Mouse (Mus musculus): ENCODE results near the gene Kcnq2. TPM values are rescaled to one million over a fixed set of nuclear protein-coding genes. Genes with fewer than 3 reads are reported as not detected.

The Kcnq2 gene
- polyA plus RNA-seq, 1 experiment from 2014 or later: 62.5 TPM

DNA sequence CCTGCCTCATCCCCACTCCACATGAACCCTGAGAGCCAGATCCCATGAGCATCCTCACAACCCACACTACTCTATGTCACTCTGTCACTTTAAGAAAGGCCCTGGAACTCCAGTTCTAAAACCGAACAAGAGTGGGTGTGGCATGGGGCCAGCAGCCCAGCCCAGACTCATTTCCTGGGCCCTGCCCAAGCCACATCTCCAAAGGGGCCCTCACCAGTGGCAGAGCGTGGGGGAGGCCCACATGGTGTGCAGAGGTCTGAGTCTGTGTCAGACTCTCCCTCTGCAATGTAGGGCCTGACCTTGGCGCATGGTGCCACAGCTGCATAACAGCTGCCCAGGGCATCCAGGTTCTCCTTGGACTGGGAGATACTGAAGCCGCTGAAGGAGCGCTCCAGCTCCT, 54.2 kb downstream of the Kcnq2 start:
- H3K4me1 ChIP-seq: no peaks in the 10 kb centered on the region
- no peaks in the 10 kb centered on the region for H3K27me3 ChIP-seq (replicated peaks)
- 68% methylated on average over 5 of the region's 5 CpGs for WGBS

GRCm38 (mm10) chr2:181079518-181079917, 55.6 kb downstream of the Kcnq2 start:
- no peak for ATAC-seq (replicated peaks)
- 89% methylated on average over 2 of the region's 2 CpGs for WGBS
- peaks cover 15% of the 10 kb centered on the region; the same call in 1 of the 2 replicates for H3K36me3 ChIP-seq (replicated peaks)
- no peak overlapping the region for H3K4me2 ChIP-seq
- no peak overlapping the region for H3K4me3 ChIP-seq
- no peaks in the 10 kb centered on the region for H3K9me3 ChIP-seq
- H3K4me1 ChIP-seq: no peaks in the 10 kb centered on the region
- no peak overlapping the region for H3K9ac ChIP-seq
- H3K27me3 ChIP-seq (replicated peaks): no peaks in the 10 kb centered on the region
- H3K27ac ChIP-seq: no peak overlapping the region

More for the DNA sequence above, 54.2 kb downstream of the Kcnq2 start:
- no peaks in the 10 kb centered on the region for H3K9me3 ChIP-seq
- no peak overlapping the region for H3K27ac ChIP-seq
- no peak overlapping the region for H3K4me2 ChIP-seq
- no peak overlapping the region for H3K9ac ChIP-seq
- peaks cover 15% of the 10 kb centered on the region; the same call in 1 of the 2 replicates for H3K36me3 ChIP-seq (replicated peaks)
- no peak overlapping the region for H3K4me3 ChIP-seq
- no peak for ATAC-seq (replicated peaks)

- 86% methylated on average over 2 of the region's 2 CpGs for WGBS
- Histone ChIP-seq H3K4me2 (no peak overlapping the region), H3K9ac (no peak overlapping the region), H3K9me3 (no peaks in the 10 kb centered on the region), H3K27ac (no peak overlapping the region), H3K27me3 (replicated peaks) (no peaks in the 10 kb centered on the region), H3K36me3 (replicated peaks) (peaks cover 15% of the 10 kb centered on the region; the same call in 1 of the 2 replicates), H3K4me1 (no peaks in the 10 kb centered on the region), H3K4me3 (no peak overlapping the region)
- no peak for ATAC-seq (replicated peaks)
Measured at GRCm38 (mm10) chr2:181078908-181079307, 56.2 kb downstream of the Kcnq2 start.

GRCm38 (mm10) chr2:181075501-181075900, 59.6 kb downstream of the Kcnq2 start:
- H3K27ac ChIP-seq: no peak overlapping the region
- H3K9ac ChIP-seq: no peak overlapping the region
- 85% methylated on average over 12 of the region's 12 CpGs for WGBS
- no peak overlapping the region for H3K4me3 ChIP-seq
- peaks cover 2% of the 10 kb centered on the region; the same call in 1 of the 2 replicates for H3K4me1 ChIP-seq
- H3K36me3 ChIP-seq (replicated peaks): no peaks in the 10 kb centered on the region
- H3K9me3 ChIP-seq: no peaks in the 10 kb centered on the region
- no peak overlapping the region for H3K4me2 ChIP-seq
- no peak for ATAC-seq (replicated peaks)
- no peaks in the 10 kb centered on the region for H3K27me3 ChIP-seq (replicated peaks)

- 0% methylated on average over 1 of the region's 1 CpGs for whole genome bisulfite sequencing
- H3K36me3 ChIP-seq (replicated peaks): no peaks in the 10 kb centered on the region
- no peak overlapping the region for H3K27ac ChIP-seq
- H3K9ac ChIP-seq: no peak overlapping the region
- H3K4me2 ChIP-seq: no peak overlapping the region
- no peaks in the 10 kb centered on the region for H3K27me3 ChIP-seq (replicated peaks)
- peak; percentile 56; the same call in 1 of the 2 replicates for ATAC-seq (replicated peaks)
- H3K4me1 ChIP-seq: peaks cover 2% of the 10 kb centered on the region; the same call in 1 of the 2 replicates
- H3K9me3 ChIP-seq: no peaks in the 10 kb centered on the region
- no peak overlapping the region for H3K4me3 ChIP-seq
Measured at GRCm38 (mm10) chr2:181072403-181072714, 62.7 kb downstream of the Kcnq2 start.

DNA sequence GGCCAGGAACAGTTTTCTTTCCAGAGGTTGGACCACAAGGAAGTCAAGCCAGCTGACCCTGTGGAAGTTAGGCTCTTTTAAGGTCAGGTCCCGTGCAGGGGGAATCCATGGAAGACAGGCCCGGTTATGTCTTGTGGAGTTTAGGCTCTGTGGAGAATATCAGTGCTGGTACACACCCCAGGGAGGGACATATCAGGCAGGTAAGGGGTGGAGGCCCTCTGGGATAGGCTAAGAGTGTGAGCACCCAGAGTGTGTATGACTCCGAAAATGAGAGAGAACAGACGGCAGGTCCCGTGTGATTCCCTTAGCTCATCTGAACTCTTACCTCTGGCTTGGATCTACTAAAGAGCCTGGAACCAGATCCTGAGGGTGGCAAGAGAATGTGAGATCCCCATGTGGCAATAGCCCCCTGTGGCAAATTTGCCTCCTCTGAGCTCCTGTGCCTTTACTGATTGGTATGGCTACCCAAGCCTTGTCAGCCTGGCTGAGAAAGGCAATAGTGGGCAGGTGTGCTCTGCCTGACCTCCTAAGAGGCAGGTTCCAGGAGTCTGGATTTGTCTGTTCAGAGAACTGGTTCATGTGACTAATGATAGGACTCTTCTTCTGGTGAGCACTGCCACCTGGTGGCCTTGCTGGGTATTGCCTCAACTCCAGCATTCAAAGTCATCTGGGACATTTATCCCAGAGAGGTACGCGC, 63.2 kb downstream of the Kcnq2 start:
- no peak overlapping the region for H3K9ac ChIP-seq
- no peaks in the 10 kb centered on the region for H3K36me3 ChIP-seq (replicated peaks)
- peak; percentile 72 for ATAC-seq (replicated peaks)
- WGBS: 51% methylated on average over 7 of the region's 7 CpGs
- no peaks in the 10 kb centered on the region for H3K9me3 ChIP-seq
- no peak overlapping the region for H3K27ac ChIP-seq
- no peaks in the 10 kb centered on the region for H3K27me3 ChIP-seq (replicated peaks)
- no peak overlapping the region for H3K4me2 ChIP-seq
- no peak overlapping the region for H3K4me3 ChIP-seq
- peaks cover 2% of the 10 kb centered on the region; the same call in 1 of the 2 replicates for H3K4me1 ChIP-seq

- H3K4me1 ChIP-seq: peaks cover 2% of the 10 kb centered on the region; the same call in 1 of the 2 replicates
- H3K9ac ChIP-seq: no peak overlapping the region
- H3K27me3 ChIP-seq (replicated peaks): no peaks in the 10 kb centered on the region
- H3K4me3 ChIP-seq: no peak overlapping the region
- no peak for ATAC-seq (replicated peaks)
- no peaks in the 10 kb centered on the region for H3K9me3 ChIP-seq
- H3K27ac ChIP-seq: no peak overlapping the region
- WGBS: 52% methylated on average over 7 of the region's 7 CpGs
- no peaks in the 10 kb centered on the region for H3K36me3 ChIP-seq (replicated peaks)
- no peak overlapping the region for H3K4me2 ChIP-seq
Measured at GRCm38 (mm10) chr2:181070136-181070535, 65.0 kb downstream of the Kcnq2 start.

- Histone ChIP-seq H3K9me3 (no peaks in the 10 kb centered on the region), H3K9ac (no peak overlapping the region)
Measured at GRCm38 (mm10) chr2:181068499-181068898, 66.6 kb downstream of the Kcnq2 start.

GRCm38 (mm10) chr2:181065827-181066226, 69.3 kb downstream of the Kcnq2 start:
- Histone ChIP-seq H3K9ac (no peak overlapping the region), H3K9me3 (no peaks in the 10 kb centered on the region), H3K4me1 (no peaks in the 10 kb centered on the region), H3K36me3 (replicated peaks) (no peaks in the 10 kb centered on the region), H3K4me2 (no peak overlapping the region), H3K27me3 (replicated peaks) (no peaks in the 10 kb centered on the region), H3K4me3 (no peak overlapping the region), H3K27ac (no peak overlapping the region)
- WGBS: 66% methylated on average over 4 of the region's 4 CpGs
- no peak for ATAC-seq (replicated peaks)

More at GRCm38 (mm10) chr2:181068499-181068898, 66.6 kb downstream of the Kcnq2 start:
- Histone ChIP-seq H3K36me3 (replicated peaks) (no peaks in the 10 kb centered on the region), H3K27ac (no peak overlapping the region), H3K27me3 (replicated peaks) (no peaks in the 10 kb centered on the region), H3K4me3 (no peak overlapping the region), H3K4me2 (no peak overlapping the region), H3K4me1 (peaks cover 2% of the 10 kb centered on the region; the same call in 1 of the 2 replicates)
- WGBS: 68% methylated on average over 5 of the region's 5 CpGs
- ATAC-seq (replicated peaks): no peak

- Histone ChIP-seq H3K36me3 (replicated peaks) (no peaks in the 10 kb centered on the region), H3K4me2 (no peak overlapping the region), H3K27me3 (replicated peaks) (no peaks in the 10 kb centered on the region), H3K9me3 (no peaks in the 10 kb centered on the region), H3K4me3 (no peak overlapping the region), H3K27ac (no peak overlapping the region), H3K4me1 (peaks cover 23% of the 10 kb centered on the region), H3K9ac (no peak overlapping the region)
- WGBS: 14% methylated on average over 5 of the region's 5 CpGs
- peak; percentile 62; the same call in 1 of the 2 replicates for ATAC-seq (replicated peaks)
Measured at GRCm38 (mm10) chr2:181060127-181060526, 75.0 kb downstream of the Kcnq2 start.

DNA sequence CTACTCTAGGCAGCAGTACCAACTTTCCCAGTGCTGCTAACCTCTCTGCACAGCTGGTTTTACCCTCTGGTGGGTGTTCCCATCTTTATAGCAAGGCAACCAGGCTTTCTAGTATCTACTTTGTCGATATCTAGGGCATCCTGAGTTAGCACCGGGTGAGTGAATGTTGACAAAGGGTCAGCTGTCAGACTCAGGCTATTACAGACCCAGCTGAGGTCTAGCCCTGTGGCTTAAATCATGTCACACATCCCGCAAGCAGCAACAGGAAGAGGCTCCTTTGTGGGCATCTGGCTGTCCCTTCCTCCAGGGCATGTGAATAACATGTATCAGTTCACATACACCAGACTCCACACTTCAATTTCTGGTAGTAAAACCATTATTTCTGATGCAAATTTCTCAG, 76.9 kb downstream of the Kcnq2 start:
- no peaks in the 10 kb centered on the region for H3K9me3 ChIP-seq
- peak overlapping the region; percentile 58 for H3K27ac ChIP-seq
- no peaks in the 10 kb centered on the region for H3K27me3 ChIP-seq (replicated peaks)
- no peak for ATAC-seq (replicated peaks)
- no peak overlapping the region for H3K4me2 ChIP-seq
- H3K36me3 ChIP-seq (replicated peaks): no peaks in the 10 kb centered on the region
- no peak overlapping the region for H3K4me3 ChIP-seq
- H3K9ac ChIP-seq: no peak overlapping the region
- 48% methylated on average over 3 of the region's 3 CpGs for WGBS
- H3K4me1 ChIP-seq: peaks cover 23% of the 10 kb centered on the region

- no peaks in the 10 kb centered on the region for H3K36me3 ChIP-seq (replicated peaks)
- no peak overlapping the region for H3K9ac ChIP-seq
- no peaks in the 10 kb centered on the region for H3K9me3 ChIP-seq
- H3K4me3 ChIP-seq: no peak overlapping the region
- ATAC-seq (replicated peaks): peak; percentile 75
- no peaks in the 10 kb centered on the region for H3K27me3 ChIP-seq (replicated peaks)
- H3K27ac ChIP-seq: peak overlapping the region; percentile 58
- no peak overlapping the region for H3K4me2 ChIP-seq
- H3K4me1 ChIP-seq: peaks cover 23% of the 10 kb centered on the region
- 24% methylated on average over 8 of the region's 8 CpGs for WGBS
Measured at GRCm38 (mm10) chr2:181057341-181057740, 77.8 kb downstream of the Kcnq2 start.

GRCm38 (mm10) chr2:181052171-181052570, 82.9 kb downstream of the Kcnq2 start:
- 79% methylated on average over 1 of the region's 1 CpGs for WGBS
- no peaks in the 10 kb centered on the region for H3K27me3 ChIP-seq (replicated peaks)
- no peak overlapping the region for H3K4me3 ChIP-seq
- peaks cover 6% of the 10 kb centered on the region for H3K4me1 ChIP-seq
- no peak for ATAC-seq (replicated peaks)
- no peak overlapping the region for H3K9ac ChIP-seq
- no peak overlapping the region for H3K4me2 ChIP-seq
- no peak overlapping the region for H3K27ac ChIP-seq
- no peaks in the 10 kb centered on the region for H3K9me3 ChIP-seq
- no peaks in the 10 kb centered on the region for H3K36me3 ChIP-seq (replicated peaks)
